Mouse (Mus musculus) inflammation-experienced regulatory T-cells, adult 6 months (primary cell): ENCODE measurements around the gene Gm20388. TPM values are rescaled to one million over a fixed set of nuclear protein-coding genes. Genes with fewer than 3 reads are reported as not detected.

Experiments used
- ATAC-seq: one replicate; pipeline ENCODE4 v1.8.0; 2017
- polyA plus RNA-seq, 3 experiments: library from polyadenylated mRNA; unstranded; fragments of 100-300 nt; shearing (Covaris generic); gene quantifications; one replicate each; pipeline ENCODE4 v1.2.1; 2017

The Gm20388 gene
- polyA plus RNA-seq, 3 experiments from 2014 or later, result 10.8 to 14.1 (median 11.8) TPM

DNA sequence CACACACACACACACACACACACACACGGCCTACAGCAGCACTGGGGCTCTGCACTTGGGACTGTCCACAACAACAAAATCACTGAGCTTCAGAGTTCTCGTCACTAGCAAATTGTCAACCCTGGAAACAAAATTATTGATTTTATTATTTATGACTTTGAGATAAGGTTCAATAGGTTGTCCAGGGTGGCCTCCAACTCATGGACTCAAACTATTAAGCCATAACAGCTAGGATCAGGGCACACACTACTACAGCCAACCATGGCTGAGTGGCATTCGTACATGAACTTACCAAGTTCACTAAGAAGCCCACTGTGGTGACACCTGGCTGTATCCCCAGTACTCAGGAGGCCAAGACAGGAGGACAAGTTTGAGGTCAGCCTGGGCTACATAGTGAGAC is 182.5 kb downstream of the Gm20388 start:
- ATAC-seq, result no peak

DNA sequence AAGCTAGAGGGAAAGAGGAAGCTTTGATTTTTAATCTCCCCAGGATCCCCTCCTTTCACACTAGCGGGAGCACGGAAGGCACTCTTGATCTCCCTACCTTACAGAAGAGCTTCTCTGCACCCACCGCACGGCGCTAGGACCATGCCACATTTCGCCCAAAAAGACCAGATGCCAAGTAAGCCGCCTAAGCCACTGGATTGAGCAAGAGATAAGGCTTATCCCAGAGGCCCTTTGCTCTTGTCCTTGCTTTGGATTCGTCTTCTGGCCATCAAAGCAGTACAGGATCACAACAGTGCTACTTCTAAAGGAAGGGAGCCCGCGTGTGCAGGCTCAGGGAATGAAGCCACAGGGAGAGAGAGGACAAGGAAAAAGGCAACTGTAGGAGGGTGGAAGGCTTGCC is 184.2 kb downstream of the Gm20388 start:
- ATAC-seq, result no peak

DNA sequence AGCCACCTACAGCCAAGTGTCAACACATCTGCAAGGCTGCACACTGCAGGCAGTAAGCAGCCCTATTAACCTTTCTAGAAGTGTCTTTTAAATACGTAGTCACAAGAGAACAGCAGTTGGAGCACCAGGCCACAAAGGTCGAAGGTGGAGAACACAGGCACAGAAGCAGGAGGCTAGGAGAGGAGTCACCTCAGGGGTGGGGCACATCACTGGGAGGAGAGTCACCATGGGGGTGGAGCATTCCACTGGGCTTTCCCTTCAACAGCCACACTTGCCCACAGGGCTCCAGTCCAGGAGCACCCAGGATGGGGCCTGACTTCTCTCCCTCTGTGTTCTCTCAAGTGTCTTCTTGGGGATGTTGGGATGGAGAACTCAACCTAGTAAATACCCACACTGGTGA is 185.8 kb downstream of the Gm20388 start:
- no peak for ATAC-seq

GRCm38 (mm10) chr8:120100388-120101067 is 189.9 kb downstream of the Gm20388 start:
- ATAC-seq, result peak; percentile 2

GRCm38 (mm10) chr8:120101068-120101972 is 190.7 kb downstream of the Gm20388 start, which contains the start of gene Zdhhc7:
Gene Zdhhc7 (minus strand): TSS chr8:120101482.
- peak; percentile 81 for ATAC-seq

- ATAC-seq, result no peak
These were observed 193.3 kb downstream of the Gm20388 start for GRCm38 (mm10) chr8:120103916-120104315.

DNA sequence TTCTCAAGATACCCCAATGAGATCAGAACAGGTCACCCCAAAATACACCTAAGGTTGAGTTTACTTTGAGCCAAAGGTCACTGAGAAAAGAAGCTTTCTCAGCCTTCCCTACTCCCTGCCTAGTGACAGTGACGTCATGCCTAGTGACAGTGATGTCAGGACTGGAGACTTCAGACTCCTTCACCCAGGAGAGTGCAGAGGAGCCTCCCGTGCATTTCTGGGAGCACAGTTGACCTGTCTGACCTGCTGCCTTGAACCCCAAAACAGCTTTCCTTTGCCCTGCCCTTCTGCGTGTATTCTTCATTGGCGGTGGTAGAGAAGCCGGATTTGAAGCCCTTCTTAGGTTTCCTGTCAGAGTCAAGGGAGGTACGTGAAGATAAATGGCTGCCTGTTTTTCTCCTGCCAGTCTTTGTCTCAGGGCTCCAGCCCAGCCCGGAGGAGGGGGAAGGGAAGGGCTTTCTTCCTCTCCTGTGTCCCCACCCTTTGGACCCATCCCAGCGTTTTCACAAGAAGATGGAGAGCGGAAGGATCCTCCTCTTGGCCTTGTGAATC is 194.2 kb downstream of the Gm20388 start:
- ATAC-seq, result no peak

DNA sequence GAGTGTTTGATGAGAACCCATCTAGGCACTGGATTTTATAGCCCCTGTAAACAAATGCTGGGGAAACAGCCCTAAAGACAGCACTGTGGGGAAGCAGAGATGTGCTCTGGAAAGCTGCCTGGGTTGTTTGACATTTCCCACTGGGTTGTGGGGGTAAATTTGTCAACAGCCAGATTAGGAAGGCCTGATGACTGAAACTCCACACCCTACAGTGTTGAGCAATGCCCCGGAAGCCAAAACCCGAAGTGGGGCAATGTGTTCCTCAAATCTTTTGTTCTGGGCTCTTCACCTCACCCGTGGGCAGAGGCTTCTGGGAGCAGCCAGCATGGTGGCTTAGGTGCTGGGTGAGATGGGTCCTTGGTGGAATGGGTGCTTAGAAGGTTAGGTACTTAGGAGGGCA is 198.5 kb downstream of the Gm20388 start:
- no peak for ATAC-seq

GRCm38 (mm10) chr8:120110966-120111365 is 200.3 kb downstream of the Gm20388 start:
- ATAC-seq, result no peak

DNA sequence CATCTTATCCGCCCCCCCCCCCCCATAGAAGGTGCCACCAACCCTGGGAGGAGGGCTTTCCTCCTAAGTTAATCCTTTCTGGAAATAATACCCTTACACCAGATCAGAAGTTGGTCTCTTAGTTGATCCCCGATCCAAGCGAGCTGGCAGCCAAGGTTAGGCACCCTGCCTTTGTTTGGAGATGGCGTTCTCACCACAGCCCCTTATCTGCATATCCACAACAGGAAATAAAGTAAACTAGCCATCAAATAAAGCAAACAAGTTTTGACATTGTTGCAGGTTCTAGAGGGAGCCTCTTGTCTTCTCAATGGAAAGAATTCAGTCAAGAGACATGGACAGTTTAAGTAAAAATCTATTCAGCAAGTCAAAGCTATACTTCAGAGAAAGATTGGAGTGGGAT is 200.7 kb downstream of the Gm20388 start:
- ATAC-seq, result no peak

DNA sequence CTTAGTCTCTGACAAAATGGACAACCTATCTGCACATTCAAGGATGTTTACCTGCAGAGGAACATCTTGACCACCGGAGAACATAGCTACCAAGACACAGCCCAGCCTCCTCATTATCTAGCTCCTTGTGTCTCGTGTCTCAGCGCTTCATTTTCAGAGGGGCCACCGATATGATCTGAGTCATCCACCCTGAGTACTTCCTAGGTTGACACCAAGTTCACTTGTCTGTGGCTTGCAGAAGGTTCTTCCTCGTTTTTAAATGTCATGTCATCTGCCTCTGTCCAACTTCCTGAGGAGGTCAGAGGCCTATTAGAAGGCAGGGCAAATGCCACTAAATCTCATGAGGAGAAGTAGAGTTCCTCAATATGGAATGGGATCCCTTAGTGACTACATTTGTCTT is 201.9 kb downstream of the Gm20388 start:
- no peak for ATAC-seq

DNA sequence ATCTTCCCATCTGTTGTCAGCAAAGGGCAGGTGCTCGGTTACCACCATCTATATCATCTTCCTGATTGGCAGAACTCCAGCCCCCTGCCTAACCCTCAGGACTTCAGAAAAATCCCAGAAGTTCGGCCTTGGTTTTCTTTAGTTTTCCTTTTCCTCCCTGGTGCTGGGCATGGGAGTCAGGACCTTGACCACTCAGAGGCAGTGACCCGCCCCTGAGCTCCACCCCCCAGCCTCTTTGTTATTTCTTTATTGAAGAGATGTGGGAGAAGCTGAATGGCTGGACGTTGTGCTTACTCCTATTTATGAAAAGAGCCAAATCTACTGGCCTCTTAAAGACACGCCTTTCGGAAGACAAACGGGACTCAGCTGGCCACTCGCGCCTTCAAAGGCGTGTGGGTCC is 202.7 kb downstream of the Gm20388 start:
- no peak for ATAC-seq

DNA sequence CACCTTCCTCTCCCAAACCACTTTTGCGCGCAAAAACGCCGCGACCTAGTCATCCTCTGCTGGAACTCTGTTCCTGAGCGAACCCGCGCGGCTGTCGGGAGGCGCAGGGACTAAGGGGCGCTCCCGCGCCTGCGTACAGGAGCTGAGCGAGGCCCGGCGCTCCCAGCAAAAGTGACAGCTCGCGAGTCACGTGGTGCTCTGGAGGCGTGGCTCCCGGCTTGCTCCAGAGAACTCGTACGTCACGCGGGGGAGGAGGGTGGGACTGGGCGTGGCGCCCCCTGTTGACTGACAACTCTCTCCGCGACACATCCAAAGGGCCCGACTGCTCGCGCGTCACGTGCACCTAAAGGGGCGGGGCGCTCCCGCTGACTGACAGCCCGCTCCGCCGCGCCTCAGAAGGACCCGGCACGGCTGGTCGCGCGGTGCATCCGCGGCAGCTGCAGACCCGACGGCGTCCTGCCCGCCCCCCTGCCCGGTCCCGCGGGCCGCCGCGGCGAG is 203.2 kb downstream of the Gm20388 start, which contains the start of gene 6430548M08Rik:
TSS of gene 6430548M08Rik (plus strand) at position 395 of the 498 bp plus-strand sequence.
- peak; percentile 97 for ATAC-seq

DNA sequence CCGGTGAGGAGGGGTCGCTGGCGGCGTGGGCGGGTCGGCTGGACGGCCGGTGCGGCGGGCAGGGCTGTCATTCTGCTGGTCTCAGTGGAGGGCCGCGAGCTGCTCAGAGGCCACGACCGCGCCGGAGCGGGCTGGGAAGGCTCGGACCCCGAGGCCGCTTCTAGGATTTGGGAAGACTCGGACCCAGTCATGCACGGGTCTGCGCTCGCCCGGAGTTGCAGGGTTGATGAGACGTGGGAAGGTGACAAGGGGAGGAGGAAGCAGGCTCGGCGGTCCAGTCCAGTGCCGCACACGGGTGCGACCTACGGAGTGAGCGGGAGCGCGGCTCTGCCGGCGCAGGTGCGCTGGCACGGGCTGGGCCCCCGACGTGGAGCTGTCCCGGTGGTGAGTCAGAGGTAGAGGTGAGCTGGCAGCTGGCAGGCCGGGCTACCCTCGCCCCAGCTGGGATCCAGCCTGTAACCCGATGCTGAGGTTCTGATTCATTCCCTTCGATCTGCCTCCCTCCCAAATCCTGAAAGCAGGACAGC is 203.7 kb downstream of the Gm20388 start:
- ATAC-seq, result peak; percentile 14

- ATAC-seq, result no peak
These were observed 206.0 kb downstream of the Gm20388 start for GRCm38 (mm10) chr8:120116600-120116999.

DNA sequence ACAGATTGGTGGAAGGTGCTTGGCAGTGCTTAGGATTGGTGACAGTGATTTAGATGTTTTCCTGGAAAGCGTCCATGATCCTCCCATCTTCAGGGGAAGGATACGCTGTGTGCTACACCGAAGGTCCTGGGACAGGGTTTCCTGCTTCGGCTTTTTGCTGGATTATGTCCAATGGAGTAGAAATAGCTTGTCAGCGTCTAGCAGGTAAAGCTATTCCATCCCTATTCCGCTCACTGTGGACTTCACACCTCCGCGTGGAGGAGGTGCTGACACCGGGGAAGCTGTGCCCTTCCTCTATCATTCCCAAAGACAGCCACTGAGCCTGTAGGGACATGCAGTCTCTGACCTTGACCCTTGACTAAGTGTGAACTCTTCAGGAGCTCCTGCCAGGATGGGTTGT is 207.5 kb downstream of the Gm20388 start:
- ATAC-seq, result no peak

- ATAC-seq, result no peak
These were observed 208.2 kb downstream of the Gm20388 start for GRCm38 (mm10) chr8:120118847-120119246.

DNA sequence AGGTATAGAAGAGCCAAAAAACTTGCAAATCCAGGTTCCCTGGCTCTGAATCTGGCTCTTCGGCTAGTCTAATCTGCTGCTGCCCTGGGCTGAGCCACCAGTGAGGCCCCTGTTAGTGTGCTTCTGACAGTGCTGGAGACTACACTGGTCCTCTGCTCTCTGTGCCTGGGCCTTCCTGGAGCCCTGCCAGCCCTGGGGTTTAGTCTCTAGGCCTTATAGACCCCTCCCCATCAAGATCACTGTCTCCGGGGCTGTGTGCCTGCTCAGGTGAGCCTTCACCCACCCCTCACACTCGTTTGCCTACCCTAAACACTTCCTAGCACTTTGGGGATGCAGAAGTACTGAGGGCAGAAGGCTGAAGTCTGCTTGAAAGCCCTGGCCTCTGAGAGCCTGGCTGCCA is 208.8 kb downstream of the Gm20388 start:
- ATAC-seq, result no peak

DNA sequence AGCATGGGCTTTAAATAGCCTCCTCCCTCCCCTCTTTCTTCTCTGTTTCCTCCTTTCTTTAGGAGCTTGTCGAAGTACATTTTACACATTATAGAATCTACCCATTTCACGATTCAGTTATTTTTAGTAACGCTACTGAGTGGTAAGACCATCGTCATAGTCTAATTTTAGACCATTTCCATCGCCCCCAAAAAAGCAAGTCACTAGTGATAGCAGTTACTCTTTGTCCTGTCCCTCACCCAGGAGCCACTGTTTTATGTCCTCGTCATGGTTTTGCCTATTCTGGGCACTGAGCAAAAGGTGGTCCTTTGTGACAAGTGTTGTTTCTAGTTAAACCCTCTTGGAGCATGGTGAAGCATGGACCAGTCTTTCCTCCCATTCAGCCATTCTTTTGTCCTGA is 209.3 kb downstream of the Gm20388 start:
- no peak for ATAC-seq

DNA sequence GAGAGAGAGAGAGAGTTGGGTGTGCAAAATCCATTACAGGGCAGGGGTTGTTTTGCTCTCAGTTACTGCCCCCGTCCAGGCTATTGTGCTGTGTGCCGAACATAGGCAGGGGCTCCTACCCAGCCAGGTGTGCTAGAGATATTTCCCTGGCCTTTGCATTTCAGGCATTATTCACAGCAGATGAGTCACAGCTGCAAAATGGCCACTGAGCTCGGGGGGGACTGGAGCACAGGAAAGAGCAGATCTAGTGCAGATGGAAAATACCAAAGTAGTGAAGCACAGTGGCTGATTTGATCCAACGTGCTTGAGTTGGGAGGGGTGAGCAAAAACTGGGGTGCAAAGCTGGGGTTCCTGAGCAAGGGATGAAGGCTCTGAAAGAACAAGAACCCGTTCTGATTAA is 210.3 kb downstream of the Gm20388 start:
- ATAC-seq, result no peak

- no peak for ATAC-seq
These were observed 213.6 kb downstream of the Gm20388 start for GRCm38 (mm10) chr8:120124261-120124660.

GRCm38 (mm10) chr8:120124836-120125389 is 214.3 kb downstream of the Gm20388 start:
- ATAC-seq, result no peak
